Mouse (Mus musculus) heart, postnatal 0 days (tissue): ENCODE results near the gene Tgm7. TPM values are rescaled to one million over a fixed set of nuclear protein-coding genes. Genes with fewer than 3 reads are reported as not detected.

ENCODE experiments used
- ATAC-seq: fragments of 200-750 bp; cut with Nextera tagmentation; 2 replicates; pipeline ENCODE4 v1.8.0; 2017; ENCODE audit warnings: low read depth, moderate number of reproducible peaks, moderate library complexity; ENCODE audit not compliant: insufficient read depth
- DNase-seq: peaks from one replicate; pipeline ENCODE4 v3.0.0-alpha.2; 2016; ENCODE audit warnings: low spot score
- H3K27ac ChIP-seq: fragments of 300-500 bp; sonication (generic); 2 replicates; pipeline ENCODE4 v1.5.1; 2014; ENCODE audit warnings: low read depth, mild to moderate bottlenecking
- H3K27me3 ChIP-seq: fragments of 300-500 bp; sonication (generic); 2 replicates; pipeline ENCODE4 v1.6.1; 2014; ENCODE audit warnings: low read length, mixed read lengths; ENCODE audit not compliant: control insufficient read depth, insufficient read depth
- H3K36me3 ChIP-seq: fragments of 300-500 bp; sonication (generic); replicated peaks from 2 replicates; pipeline ENCODE4 v1.6.1; 2014; ENCODE audit warnings: low read length, mixed read lengths; ENCODE audit not compliant: control insufficient read depth, insufficient read depth
- H3K4me1 ChIP-seq: fragments of 300-500 bp; sonication (generic); 2 replicates; pipeline ENCODE4 v1.6.1; 2014; ENCODE audit warnings: antibody characterized with exemption; ENCODE audit not compliant: control insufficient read depth, insufficient read depth
- H3K4me2 ChIP-seq: fragments of 300-500 bp; sonication (generic); 2 replicates; pipeline ENCODE4 v1.6.1; 2014; ENCODE audit warnings: low read depth, mild to moderate bottlenecking, low read length, moderate library complexity
- H3K4me3 ChIP-seq: fragments of 300-500 bp; sonication (generic); 2 replicates; pipeline ENCODE4 v1.5.1; 2014; ENCODE audit warnings: low read depth, low read length
- H3K9ac ChIP-seq: fragments of 300-500 bp; sonication (generic); replicated peaks from 2 replicates; pipeline ENCODE4 v1.6.1; 2014; ENCODE audit warnings: low read depth, low read length, mixed read lengths
- H3K9me3 ChIP-seq: fragments of 300-500 bp; sonication (generic); replicated peaks from 2 replicates; pipeline ENCODE4 v1.6.1; 2016; ENCODE audit warnings: low read length; ENCODE audit not compliant: control insufficient read depth
- CTCF ChIP-seq: IDR thresholded peaks from 2 replicates; pipeline ENCODE4 v1.5.1; 2016; ENCODE audit warnings: antibody characterized with exemption, control low read depth, low read depth
- EP300 ChIP-seq: IDR thresholded peaks from 2 replicates; pipeline ENCODE4 v1.6.1; 2016; ENCODE audit warnings: antibody characterized with exemption, low read depth
- WGBS: fragments of 180-500 bp; shearing (Covaris S2); extraction: QIAGEN DNeasy Blood & Tissue Kit; methylation state at CpG from one replicate; pipeline ENCODE4 v1.1.7; 2014; 5-methylcytosine and 5-hydroxymethylcytosine counted together
- polyA plus RNA-seq: library from polyadenylated mRNA; unstranded; fragments of >200 nt; fragmentation: Nextera tagmentation; extraction: Ambion mirVana; gene quantifications from 2 replicates; pipeline ENCODE4 v1.2.1, GENCODE M21; 2015
- total RNA-seq: library from RNA; depleted of rRNA; stranded (reverse); fragments of >200 nt; gene quantifications from 2 replicates; pipeline ENCODE4 v1.2.3, GENCODE M21; 2014; ENCODE audit warnings: low replicate concordance; rRNA removed

Tgm7 gene
- total and polyA plus RNA-seq, 2 experiments from 2014 or later: not detected

GRCm38 (mm10) chr2:121054060-121054459 lies 55.5 kb downstream of the Tgm7 start:
- DNase-seq (no peak), ATAC-seq (no peak)
- Histone ChIP-seq H3K9me3 (no peaks in the 10 kb centered on the region), H3K9ac (no peak overlapping the region), H3K27me3 (0 out of 2 replicates have a peak, but pooled peaks cover 3% of the 10 kb centered on the region), H3K27ac (no peak overlapping the region), H3K4me1 (no peaks in the 10 kb centered on the region), H3K4me3 (no peak overlapping the region), H3K36me3 (no peaks in the 10 kb centered on the region), H3K4me2 (no peak overlapping the region)
- 35% methylated on average over 2 of the region's 2 CpGs for WGBS
- TF ChIP-seq CTCF (no peak), EP300 (no peak)

GRCm38 (mm10) chr2:121052176-121052575 lies 57.4 kb downstream of the Tgm7 start:
- DNase-seq (no peak), ATAC-seq (no peak)
- WGBS: 82% methylated on average over 5 of the region's 5 CpGs
- Histone ChIP-seq H3K4me2 (no peak overlapping the region), H3K4me1 (no peaks in the 10 kb centered on the region), H3K27me3 (0 out of 2 replicates have a peak, but pooled peaks cover 3% of the 10 kb centered on the region), H3K9ac (no peak overlapping the region), H3K4me3 (no peak overlapping the region), H3K27ac (no peak overlapping the region), H3K9me3 (no peaks in the 10 kb centered on the region), H3K36me3 (no peaks in the 10 kb centered on the region)
- TF ChIP-seq CTCF: no peak
- no peak for TF ChIP-seq EP300

- no peak for ATAC-seq
- Histone ChIP-seq H3K4me2 (no peak overlapping the region), H3K27me3 (no peaks in the 10 kb centered on the region), H3K36me3 (no peaks in the 10 kb centered on the region), H3K27ac (no peak overlapping the region), H3K9ac (no peak overlapping the region), H3K9me3 (no peaks in the 10 kb centered on the region), H3K4me3 (no peak overlapping the region), H3K4me1 (no peaks in the 10 kb centered on the region)
- TF ChIP-seq EP300 (no peak), CTCF (no peak)
- 76% methylated on average over 4 of the region's 4 CpGs for WGBS
- DNase-seq: no peak
These were observed 63.9 kb downstream of the Tgm7 start for GRCm38 (mm10) chr2:121045653-121046052.

Other genes with a start within 250 kb of the Tgm7 start
- gene Ubr1, start 139.1 kb downstream of the Tgm7 start, total RNA-seq: 11.7 and 28.9 TPM in 2 replicates
- 13.6 and 14.3 TPM in 2 replicates for gene Ubr1, start 139.1 kb downstream of the Tgm7 start, polyA plus RNA-seq
- gene Tmem62, start 132.8 kb downstream of the Tgm7 start, total RNA-seq: 3.3 and 8.9 TPM in 2 replicates
- 2.4 and 2.7 TPM in 2 replicates for gene Tmem62, start 132.8 kb downstream of the Tgm7 start, polyA plus RNA-seq
- gene Ccndbp1, start 101.4 kb downstream of the Tgm7 start, total RNA-seq: 25.5 and 34.0 TPM in 2 replicates
- 42.4 TPM in 2 replicates for gene Ccndbp1, start 101.4 kb downstream of the Tgm7 start, polyA plus RNA-seq
- 0.27 TPM in 1 of 2 replicates, not detected in the other for gene Epb42, start 72.7 kb downstream of the Tgm7 start, total RNA-seq
- gene Epb42, start 72.7 kb downstream of the Tgm7 start, polyA plus RNA-seq: 0.26 and 0.56 TPM in 2 replicates
- gene Tgm5, start 24.0 kb downstream of the Tgm7 start, total RNA-seq: not detected in 2 replicates
- not detected in 2 replicates for gene Tgm5, start 24.0 kb downstream of the Tgm7 start, polyA plus RNA-seq
- 13.1 and 15.3 TPM in 2 replicates for gene Adal, start 30.6 kb upstream of the Tgm7 start, total RNA-seq
- gene Adal, start 30.6 kb upstream of the Tgm7 start, polyA plus RNA-seq: 13.4 and 14.4 TPM in 2 replicates
- 6.1 and 8.4 TPM in 2 replicates for gene Lcmt2, start 30.9 kb upstream of the Tgm7 start, total RNA-seq
- 15.4 and 19.1 TPM in 2 replicates for gene Lcmt2, start 30.9 kb upstream of the Tgm7 start, polyA plus RNA-seq
- gene Tubgcp4, start 60.9 kb upstream of the Tgm7 start, total RNA-seq: 9.6 and 20.8 TPM in 2 replicates
- 12.3 and 13.0 TPM in 2 replicates for gene Tubgcp4, start 60.9 kb upstream of the Tgm7 start, polyA plus RNA-seq
- 4.2 and 4.8 TPM in 2 replicates for gene Zscan29, start 61.3 kb upstream of the Tgm7 start, total RNA-seq
- 5.1 and 5.6 TPM in 2 replicates for gene Zscan29, start 61.3 kb upstream of the Tgm7 start, polyA plus RNA-seq
- gene Trp53bp1, start 161.6 kb upstream of the Tgm7 start, total RNA-seq: 74.4 and 79.6 TPM in 2 replicates
- 18.5 and 20.3 TPM in 2 replicates for gene Trp53bp1, start 161.6 kb upstream of the Tgm7 start, polyA plus RNA-seq
- 14.5 and 24.9 TPM in 2 replicates for gene Map1a, start 179.8 kb upstream of the Tgm7 start, total RNA-seq
- gene Map1a, start 179.8 kb upstream of the Tgm7 start, polyA plus RNA-seq: 3.7 and 4.8 TPM in 2 replicates
- gene Ppip5k1, start 245.6 kb upstream of the Tgm7 start, total RNA-seq: 4.4 and 5.2 TPM in 2 replicates
- 8.5 and 9.0 TPM in 2 replicates for gene Ppip5k1, start 245.6 kb upstream of the Tgm7 start, polyA plus RNA-seq
- 0.54 and 1.4 TPM in 2 replicates for gene Ckmt1, start 247.9 kb upstream of the Tgm7 start, total RNA-seq
- gene Ckmt1, start 247.9 kb upstream of the Tgm7 start, polyA plus RNA-seq: 2.6 TPM in 2 replicates